Mouse (Mus musculus) ovary, postnatal 36 days (tissue): ENCODE data around the gene Dynll1.

ENCODE experiments used
- DNase-seq: peaks from one replicate; pipeline ENCODE4 v3.0.0; 2022; ENCODE audit warnings: low spot score, mixed read lengths

Gene Dynll1

GRCm38 (mm10) chr5:115267469-115268045 lies 33.2 kb downstream of the Dynll1 start:
- DNase-seq: no peak

GRCm38 (mm10) chr5:115266787-115267468 lies 33.9 kb downstream of the Dynll1 start:
- DNase-seq: no peak

GRCm38 (mm10) chr5:115266340-115266739 lies 34.5 kb downstream of the Dynll1 start:
- DNase-seq: no peak

- DNase-seq: no peak
These were observed 38.1 kb downstream of the Dynll1 start for GRCm38 (mm10) chr5:115262502-115263291.

- DNase-seq: no peak
These were observed 38.9 kb downstream of the Dynll1 start for GRCm38 (mm10) chr5:115261880-115262279.

- DNase-seq: no peak
These were observed 39.7 kb downstream of the Dynll1 start for GRCm38 (mm10) chr5:115261141-115261540.

- no peak for DNase-seq
These were observed 40.4 kb downstream of the Dynll1 start for GRCm38 (mm10) chr5:115260356-115260755.

GRCm38 (mm10) chr5:115256909-115257546 lies 43.8 kb downstream of the Dynll1 start:
- no peak for DNase-seq

GRCm38 (mm10) chr5:115255472-115255871 lies 45.3 kb downstream of the Dynll1 start:
- no peak for DNase-seq
